Mouse (Mus musculus): ENCODE measurements around the gene Pard3.

- TF ChIP-seq CTCF (IDR thresholded peaks at IDR 0.05; ENCODE audit: borderline replicate concordance, extremely low read depth, insufficient read depth, insufficient read length) (no peak), POLR2A (IDR thresholded peaks at IDR 0.05; ENCODE audit: borderline replicate concordance, extremely low read depth, insufficient read depth, insufficient read length, poor library complexity, severe bottlenecking) (no peak)
Measured at GRCm38 (mm10) chr8:127531866-127532265, 468.2 kb downstream of the Pard3 start.
